Mouse (Mus musculus): ENCODE results near the gene Nps. TPM values are rescaled to one million over a fixed set of nuclear protein-coding genes. Genes with fewer than 3 reads are reported as not detected.

Gene Nps
- polyA plus RNA-seq, 1 experiment from 2014 or later = not detected

DNA sequence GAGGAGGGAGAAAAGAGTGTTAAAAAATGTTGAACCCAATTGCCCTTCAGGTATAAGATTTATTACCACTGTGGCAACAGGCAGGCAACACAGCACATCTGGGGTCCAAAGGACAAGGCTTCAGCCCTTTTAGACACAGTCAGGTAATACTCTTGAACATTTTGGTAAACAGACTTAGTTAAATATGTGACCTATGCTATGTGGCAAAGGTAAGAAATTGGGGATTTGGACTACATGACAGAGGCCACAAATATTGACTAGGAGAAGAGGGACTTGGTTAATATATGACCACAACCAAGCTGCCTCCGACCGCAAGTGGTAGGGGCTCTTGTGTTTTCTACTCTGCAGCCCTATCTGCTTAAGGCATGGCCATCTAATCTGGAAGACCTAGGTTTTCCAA is 5.3 kb upstream of the Nps start:
- no peaks in the 10 kb centered on the region for H3K4me1 ChIP-seq
- no peaks in the 10 kb centered on the region for H3K27me3 ChIP-seq (ENCODE audit: low read depth, poor library complexity, severe bottlenecking)
- no peak overlapping the region for H3K4me3 ChIP-seq
- H3K36me3 ChIP-seq = no peaks in the 10 kb centered on the region
- DNase-seq (ENCODE audit: low spot score) = no peak
- no peak overlapping the region for H3K27ac ChIP-seq
- 93% methylated on average over 2 of the region's 2 CpGs for WGBS
- no peaks in the 10 kb centered on the region; the same call in 1 of the 2 replicates for H3K9me3 ChIP-seq (replicated peaks)

DNA sequence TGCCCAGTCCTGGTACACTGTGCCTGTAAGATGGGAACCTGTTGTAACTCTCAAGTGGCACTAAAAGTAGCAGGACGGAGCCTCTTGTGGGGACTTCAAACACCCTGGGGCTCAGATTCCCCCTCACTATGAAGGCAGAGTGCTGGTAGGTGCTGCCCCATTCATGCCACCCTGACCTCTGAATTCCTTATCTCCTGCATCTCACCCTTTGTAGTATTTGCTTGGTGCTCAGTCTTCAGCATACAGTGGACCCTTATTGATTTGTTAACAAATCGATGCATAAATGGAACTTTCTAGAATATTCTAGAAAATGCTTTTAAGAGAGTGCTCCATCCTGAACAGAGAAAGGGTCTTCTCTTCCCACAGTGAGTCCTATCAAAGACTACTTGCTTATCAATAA is 4.1 kb upstream of the Nps start:
- WGBS = 93% methylated on average over 2 of the region's 2 CpGs
- no peak for DNase-seq (ENCODE audit: low spot score)
- Histone ChIP-seq H3K27ac (no peak overlapping the region), H3K9me3 (replicated peaks) (no peaks in the 10 kb centered on the region; the same call in 1 of the 2 replicates), H3K27me3 (ENCODE audit: low read depth, poor library complexity, severe bottlenecking) (no peaks in the 10 kb centered on the region), H3K4me3 (no peak overlapping the region), H3K4me1 (no peaks in the 10 kb centered on the region), H3K36me3 (no peaks in the 10 kb centered on the region)

DNA sequence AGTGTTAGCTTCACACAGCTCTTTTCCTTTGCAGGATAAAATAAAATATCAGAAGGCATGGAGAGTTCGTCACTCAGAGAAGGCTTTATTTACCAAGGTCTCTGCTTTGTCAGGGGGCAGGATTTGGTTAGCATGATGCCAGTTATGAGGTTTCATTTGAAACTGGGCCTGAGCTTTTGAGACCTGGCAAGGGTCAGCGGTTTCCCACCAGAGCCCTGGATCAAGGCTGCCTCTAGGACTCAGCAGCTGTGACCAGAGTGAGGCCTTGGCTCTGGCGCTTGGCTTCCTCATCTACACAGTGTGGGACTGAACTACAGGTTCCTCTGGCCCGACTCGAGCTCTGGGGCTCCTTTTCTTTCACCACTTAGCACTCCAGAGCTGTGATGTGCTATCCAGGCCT is 12.5 kb downstream of the Nps start:
- 87% methylated on average over 5 of the region's 5 CpGs for WGBS
- Histone ChIP-seq H3K4me3 (no peak overlapping the region), H3K4me1 (0 out of 2 replicates have a peak, but pooled peaks cover 3% of the 10 kb centered on the region), H3K27ac (no peak overlapping the region), H3K36me3 (no peaks in the 10 kb centered on the region), H3K27me3 (ENCODE audit: low read depth, poor library complexity, severe bottlenecking) (no peaks in the 10 kb centered on the region), H3K9me3 (replicated peaks) (no peaks in the 10 kb centered on the region)
- no peak for DNase-seq (ENCODE audit: low spot score)

DNA sequence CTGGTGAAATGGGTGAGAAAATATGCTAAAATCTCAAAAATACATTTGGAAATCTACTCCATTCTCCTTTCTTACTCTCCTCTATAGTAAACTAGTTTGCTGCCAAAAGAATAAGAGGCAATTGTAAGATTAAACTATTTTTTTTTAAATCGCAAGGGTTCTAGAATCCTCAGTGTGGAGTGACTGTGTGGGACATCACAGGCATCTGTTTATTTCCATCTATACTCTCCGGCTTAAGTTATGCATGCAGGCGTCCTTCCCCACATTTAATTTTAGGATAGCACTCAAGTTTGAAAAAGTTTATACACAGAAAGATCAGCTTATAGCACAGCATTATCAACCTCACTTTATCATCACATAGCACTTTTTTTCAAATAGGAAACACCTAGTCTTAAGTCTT is 24.7 kb downstream of the Nps start:
- WGBS = 90% methylated on average over 3 of the region's 3 CpGs
- H3K9me3 ChIP-seq (replicated peaks) = no peaks in the 10 kb centered on the region

DNA sequence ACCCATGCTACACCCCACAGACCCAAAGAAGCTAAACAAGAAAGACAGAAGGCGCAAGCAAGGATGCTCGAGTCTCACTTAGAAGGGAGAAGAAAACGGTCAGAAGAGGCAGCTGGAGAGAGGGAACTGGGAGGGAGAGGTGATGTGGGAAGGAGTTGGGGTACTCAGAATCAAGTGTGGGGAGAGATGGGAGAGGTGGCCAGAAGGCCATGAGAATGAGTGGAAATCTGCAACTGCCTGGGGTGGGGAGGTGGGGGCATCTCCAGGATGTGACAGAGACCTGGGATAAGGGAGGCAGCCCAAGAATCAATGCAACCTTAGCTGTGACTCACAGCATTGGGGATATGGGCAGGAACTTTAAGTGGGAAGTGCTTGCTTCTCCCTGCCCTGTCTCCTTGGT is 31.5 kb downstream of the Nps start:
- WGBS = 95% methylated on average over 3 of the region's 3 CpGs

More for the DNA sequence above, 24.7 kb downstream of the Nps start:
- no peaks in the 10 kb centered on the region for H3K27me3 ChIP-seq (ENCODE audit: low read depth, poor library complexity, severe bottlenecking)
- H3K27ac ChIP-seq = no peak overlapping the region
- no peak overlapping the region for H3K4me3 ChIP-seq
- no peak for DNase-seq (ENCODE audit: low spot score)
- no peaks in the 10 kb centered on the region for H3K36me3 ChIP-seq
- no peaks in the 10 kb centered on the region for H3K4me1 ChIP-seq

DNA sequence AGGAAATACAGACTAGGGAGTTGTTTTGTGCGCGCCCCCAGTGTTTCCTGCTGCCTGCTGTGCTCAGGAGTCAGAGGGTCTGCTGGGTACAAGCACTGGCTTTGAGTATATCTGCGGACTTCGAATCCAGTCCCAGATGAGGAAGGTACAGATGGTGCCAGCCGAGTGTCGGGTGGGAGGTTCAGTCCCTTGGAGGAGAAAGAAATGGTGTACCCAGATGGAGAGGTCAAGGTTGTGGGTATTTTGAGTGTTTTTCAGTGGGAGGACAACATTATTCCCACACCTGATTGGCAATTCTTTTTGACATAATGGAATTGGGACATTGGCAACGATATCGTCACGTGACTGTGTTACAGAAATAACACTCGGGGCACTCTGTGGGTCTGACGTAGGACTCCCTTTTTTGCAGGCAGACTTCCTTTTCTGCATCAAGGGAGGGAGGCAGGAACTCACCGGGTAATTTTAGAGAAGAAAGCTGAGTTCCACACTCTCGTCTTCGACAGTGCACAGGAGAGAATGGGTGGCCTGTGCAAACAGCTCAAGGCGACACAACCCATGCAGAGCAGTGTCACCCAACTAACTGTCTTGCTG is 33.2 kb downstream of the Nps start:
- Histone ChIP-seq H3K27ac (no peak overlapping the region), H3K4me1 (no peaks in the 10 kb centered on the region), H3K27me3 (ENCODE audit: low read depth, poor library complexity, severe bottlenecking) (no peaks in the 10 kb centered on the region), H3K4me3 (no peak overlapping the region), H3K9me3 (replicated peaks) (no peaks in the 10 kb centered on the region), H3K36me3 (no peaks in the 10 kb centered on the region)
- WGBS = 92% methylated on average over 15 of the region's 15 CpGs
- DNase-seq (ENCODE audit: low spot score) = no peak

More for the DNA sequence above, 31.5 kb downstream of the Nps start:
- Histone ChIP-seq H3K9me3 (replicated peaks) (no peaks in the 10 kb centered on the region), H3K4me3 (no peak overlapping the region), H3K4me1 (no peaks in the 10 kb centered on the region), H3K27ac (no peak overlapping the region), H3K27me3 (ENCODE audit: low read depth, poor library complexity, severe bottlenecking) (no peaks in the 10 kb centered on the region), H3K36me3 (no peaks in the 10 kb centered on the region)
- DNase-seq (ENCODE audit: low spot score) = no peak

DNA sequence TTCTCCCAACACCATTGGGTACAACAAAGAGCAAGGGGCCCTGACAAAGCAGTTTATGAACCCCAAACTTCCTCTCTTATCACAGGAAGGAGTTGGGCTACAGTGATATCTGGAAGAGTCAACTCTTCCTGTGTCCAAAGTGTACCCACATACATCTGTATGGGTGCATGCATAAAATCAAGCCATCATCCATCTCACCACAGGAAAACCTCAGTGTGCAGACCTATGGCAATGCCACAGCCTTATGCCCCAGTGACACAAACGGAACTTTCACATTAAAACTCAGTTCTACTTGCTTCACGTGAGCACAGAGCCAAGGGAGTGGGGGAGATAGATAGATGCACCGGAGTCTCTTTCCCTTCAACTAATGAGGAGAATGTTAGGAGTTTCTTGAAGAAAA is 36.0 kb downstream of the Nps start:
- Histone ChIP-seq H3K36me3 (no peaks in the 10 kb centered on the region), H3K27me3 (ENCODE audit: low read depth, poor library complexity, severe bottlenecking) (no peaks in the 10 kb centered on the region), H3K9me3 (replicated peaks) (no peaks in the 10 kb centered on the region), H3K27ac (no peak overlapping the region), H3K4me1 (no peaks in the 10 kb centered on the region), H3K4me3 (no peak overlapping the region)
- no peak for DNase-seq (ENCODE audit: low spot score)
- WGBS = 88% methylated on average over 3 of the region's 3 CpGs

DNA sequence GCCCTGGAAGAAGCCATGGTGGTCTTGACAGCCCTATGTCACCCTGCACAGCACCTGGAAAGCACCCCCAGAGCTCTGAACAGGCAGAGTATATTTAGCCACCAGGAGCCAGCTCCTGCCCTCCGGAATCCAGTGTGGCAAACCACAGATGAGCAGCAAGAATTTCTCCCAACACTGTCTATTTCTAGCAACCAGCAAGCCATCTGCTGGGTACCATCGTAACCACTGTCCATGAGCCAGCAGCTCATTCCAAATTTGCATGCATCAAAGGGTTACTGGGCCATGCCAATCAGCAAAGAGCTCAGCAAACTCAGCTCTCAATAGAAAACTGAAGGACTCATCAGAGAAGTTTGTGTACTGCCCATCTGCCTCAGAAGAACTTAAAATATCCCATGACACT is 46.0 kb downstream of the Nps start:
- H3K4me3 ChIP-seq = no peak overlapping the region
- WGBS = 89% methylated on average over 2 of the region's 2 CpGs

More for the DNA sequence above, 46.0 kb downstream of the Nps start:
- H3K27ac ChIP-seq = no peak overlapping the region
- no peaks in the 10 kb centered on the region for H3K9me3 ChIP-seq (replicated peaks)
- H3K27me3 ChIP-seq (ENCODE audit: low read depth, poor library complexity, severe bottlenecking) = no peaks in the 10 kb centered on the region
- H3K4me1 ChIP-seq = no peaks in the 10 kb centered on the region
- no peak for DNase-seq (ENCODE audit: low spot score)
- no peaks in the 10 kb centered on the region for H3K36me3 ChIP-seq

Other genes with a start within 250 kb of the Nps start
- 1.8 and 2.1 TPM in 2 replicates for gene Foxi2, start 151.6 kb downstream of the Nps start, polyA plus RNA-seq (2016; fragmentation: Nextera tagmentation; extraction: Ambion mirVana)